Mouse (Mus musculus) monocyte, adult 5-6 weeks (primary cell): Measurements from ENCODE around the gene Taf15. TPM values are rescaled to one million over a fixed set of nuclear protein-coding genes. Genes with fewer than 3 reads are reported as not detected.

Experiments
- ATAC-seq: fragments of 153-309, 156-312 bp; replicated peaks from 2 replicates; pipeline ENCODE4 v1.8.0; 2017; ENCODE audit warnings: mild to moderate bottlenecking; ENCODE audit not compliant: low TSS enrichment, insufficient number of reproducible peaks, severe bottlenecking, poor library complexity, low FRiP score
- total RNA-seq: library from RNA; stranded (forward); fragments of 200-1000, 200-491, 200-594 nt; gene quantifications from 3 replicates; pipeline ENCODE4 v1.2.3, GENCODE M21; 2017

Gene Taf15
- total RNA-seq, 1 experiment from 2014 or later: 52.7 TPM

- ATAC-seq: no peak
Observed at GRCm38 (mm10) chr11:83451281-83451680, 21.6 kb upstream of the Taf15 start.

GRCm38 (mm10) chr11:83454548-83454947 is 18.3 kb upstream of the Taf15 start:
- ATAC-seq: no peak

GRCm38 (mm10) chr11:83455608-83456007 is 17.3 kb upstream of the Taf15 start:
- ATAC-seq: 0 out of 2 replicates have a peak, but pooled peaks have one; percentile 17

GRCm38 (mm10) chr11:83457257-83457656 is 15.6 kb upstream of the Taf15 start:
- no peak for ATAC-seq

- no peak for ATAC-seq
Observed at GRCm38 (mm10) chr11:83457912-83458601, 14.8 kb upstream of the Taf15 start.

- ATAC-seq: no peak
Observed at GRCm38 (mm10) chr11:83461462-83462027, 11.3 kb upstream of the Taf15 start.

- no peak for ATAC-seq
Observed at GRCm38 (mm10) chr11:83462711-83463244, 10.1 kb upstream of the Taf15 start, which contains the start of gene Mmp28. Gene Mmp28 (minus strand): TSS chr11:83463071.

GRCm38 (mm10) chr11:83465976-83466375 is 6.9 kb upstream of the Taf15 start:
- no peak for ATAC-seq

- ATAC-seq: no peak
Observed at GRCm38 (mm10) chr11:83467120-83467652, 5.7 kb upstream of the Taf15 start.

- no peak for ATAC-seq
Observed at GRCm38 (mm10) chr11:83468765-83469164, 4.1 kb upstream of the Taf15 start.

GRCm38 (mm10) chr11:83471766-83472165 is 1.1 kb upstream of the Taf15 start:
- ATAC-seq: no peak

- 0 out of 2 replicates have a peak, but pooled peaks have one; percentile 8 for ATAC-seq
Observed at GRCm38 (mm10) chr11:83473235-83474016, 540 bp downstream of the Taf15 start.

GRCm38 (mm10) chr11:83491488-83491887 is 18.6 kb downstream of the Taf15 start:
- ATAC-seq: no peak

GRCm38 (mm10) chr11:83495571-83495970 is 22.7 kb downstream of the Taf15 start:
- no peak for ATAC-seq

GRCm38 (mm10) chr11:83504308-83504707 is 31.4 kb downstream of the Taf15 start:
- no peak for ATAC-seq

GRCm38 (mm10) chr11:83509521-83509920 is 36.6 kb downstream of the Taf15 start:
- no peak for ATAC-seq

- ATAC-seq: no peak
Observed at GRCm38 (mm10) chr11:83517153-83517552, 44.3 kb downstream of the Taf15 start.

GRCm38 (mm10) chr11:83518371-83518770 is 45.5 kb downstream of the Taf15 start:
- no peak for ATAC-seq

GRCm38 (mm10) chr11:83522075-83522474 is 49.2 kb downstream of the Taf15 start, which contains the start of gene Heatr9:
Gene Heatr9 (minus strand): TSS chr11:83522175.
- no peak for ATAC-seq
